Mouse (Mus musculus): Measurements from ENCODE around the gene Tex22.

The Tex22 gene

GRCm38 (mm10) chr12:113074329-113075062 is at the start of gene Tex22:
TSS of gene Tex22 (plus strand) at chr12:113074502.
- no peak for DNase-seq (ENCODE audit: low read depth, low spot score)

GRCm38 (mm10) chr12:113026557-113026956 is 47.7 kb upstream of the Tex22 start:
- no peak for DNase-seq (ENCODE audit: low read depth, low spot score)

- no peak for DNase-seq (ENCODE audit: low read depth, low spot score)
Measured at GRCm38 (mm10) chr12:113027495-113027894, 46.8 kb upstream of the Tex22 start.

- DNase-seq (ENCODE audit: low read depth, low spot score): no peak
Measured at GRCm38 (mm10) chr12:113028067-113028466, 46.2 kb upstream of the Tex22 start.

- no peak for DNase-seq (ENCODE audit: low read depth, low spot score)
Measured at GRCm38 (mm10) chr12:113028898-113029297, 45.4 kb upstream of the Tex22 start.

- no peak for DNase-seq (ENCODE audit: low read depth, low spot score)
Measured at GRCm38 (mm10) chr12:113030046-113030445, 44.3 kb upstream of the Tex22 start.

GRCm38 (mm10) chr12:113030993-113031392 is 43.3 kb upstream of the Tex22 start:
- no peak for DNase-seq (ENCODE audit: low read depth, low spot score)

- DNase-seq (ENCODE audit: low read depth, low spot score): no peak
Measured at GRCm38 (mm10) chr12:113031441-113031840, 42.9 kb upstream of the Tex22 start.

- no peak for DNase-seq (ENCODE audit: low read depth, low spot score)
Measured at GRCm38 (mm10) chr12:113032296-113033250, 41.7 kb upstream of the Tex22 start.

GRCm38 (mm10) chr12:113035093-113035492 is 39.2 kb upstream of the Tex22 start:
- DNase-seq (ENCODE audit: low read depth, low spot score): no peak

- no peak for DNase-seq (ENCODE audit: low read depth, low spot score)
Measured at GRCm38 (mm10) chr12:113036996-113037395, 37.3 kb upstream of the Tex22 start.

GRCm38 (mm10) chr12:113038414-113038813 is 35.9 kb upstream of the Tex22 start:
- DNase-seq (ENCODE audit: low read depth, low spot score): no peak

- no peak for DNase-seq (ENCODE audit: low read depth, low spot score)
Measured at GRCm38 (mm10) chr12:113041481-113042439, 32.5 kb upstream of the Tex22 start.

GRCm38 (mm10) chr12:113042543-113042942 is 31.8 kb upstream of the Tex22 start:
- DNase-seq (ENCODE audit: low read depth, low spot score): no peak

GRCm38 (mm10) chr12:113044916-113045677 is 29.2 kb upstream of the Tex22 start:
- no peak for DNase-seq (ENCODE audit: low read depth, low spot score)

- no peak for DNase-seq (ENCODE audit: low read depth, low spot score)
Measured at GRCm38 (mm10) chr12:113046861-113047260, 27.4 kb upstream of the Tex22 start.

GRCm38 (mm10) chr12:113048103-113048502 is 26.2 kb upstream of the Tex22 start:
- DNase-seq (ENCODE audit: low read depth, low spot score): no peak

- DNase-seq (ENCODE audit: low read depth, low spot score): no peak
Measured at GRCm38 (mm10) chr12:113049836-113050235, 24.5 kb upstream of the Tex22 start.

- no peak for DNase-seq (ENCODE audit: low read depth, low spot score)
Measured at GRCm38 (mm10) chr12:113050671-113051070, 23.6 kb upstream of the Tex22 start.

GRCm38 (mm10) chr12:113051628-113052403 is 22.5 kb upstream of the Tex22 start:
- no peak for DNase-seq (ENCODE audit: low read depth, low spot score)
